Mouse (Mus musculus) hematopoietic stem cell, adult 5-6 weeks (primary cell): Measurements from ENCODE around the gene Fubp1. TPM values are rescaled to one million over a fixed set of nuclear protein-coding genes. Genes with fewer than 3 reads are reported as not detected.
"Not testable (repeated sequence)": the region's sequence is repeated elsewhere in the genome, so short reads cannot be mapped to it uniquely, and the experiment has no call there.

Source experiments
- ATAC-seq, 2 experiments: fragments of 125-278 bp in 1 of 2; replicated peaks in 1 of 2; 2 replicates each; pipeline ENCODE4 v1.8.0; 2016 to 2017; ENCODE audit warnings: inconsistent platforms in 2 of 2, mild to moderate bottlenecking in 2 of 2, moderate number of reproducible peaks in 2 of 2, low read depth in 1 of 2, moderate TSS enrichment in 1 of 2; ENCODE audit not compliant: low FRiP score in 2 of 2, poor library complexity in 2 of 2, severe bottlenecking in 2 of 2, insufficient read depth in 1 of 2, low TSS enrichment in 1 of 2
- total RNA-seq: library from RNA; stranded (forward); fragments of 172-1452, 232-1000 nt; gene quantifications from 2 replicates; pipeline ENCODE4 v1.2.3, GENCODE M21; 2017

The Fubp1 gene
- total RNA-seq, 1 experiment from 2014 or later: 297 TPM

DNA sequence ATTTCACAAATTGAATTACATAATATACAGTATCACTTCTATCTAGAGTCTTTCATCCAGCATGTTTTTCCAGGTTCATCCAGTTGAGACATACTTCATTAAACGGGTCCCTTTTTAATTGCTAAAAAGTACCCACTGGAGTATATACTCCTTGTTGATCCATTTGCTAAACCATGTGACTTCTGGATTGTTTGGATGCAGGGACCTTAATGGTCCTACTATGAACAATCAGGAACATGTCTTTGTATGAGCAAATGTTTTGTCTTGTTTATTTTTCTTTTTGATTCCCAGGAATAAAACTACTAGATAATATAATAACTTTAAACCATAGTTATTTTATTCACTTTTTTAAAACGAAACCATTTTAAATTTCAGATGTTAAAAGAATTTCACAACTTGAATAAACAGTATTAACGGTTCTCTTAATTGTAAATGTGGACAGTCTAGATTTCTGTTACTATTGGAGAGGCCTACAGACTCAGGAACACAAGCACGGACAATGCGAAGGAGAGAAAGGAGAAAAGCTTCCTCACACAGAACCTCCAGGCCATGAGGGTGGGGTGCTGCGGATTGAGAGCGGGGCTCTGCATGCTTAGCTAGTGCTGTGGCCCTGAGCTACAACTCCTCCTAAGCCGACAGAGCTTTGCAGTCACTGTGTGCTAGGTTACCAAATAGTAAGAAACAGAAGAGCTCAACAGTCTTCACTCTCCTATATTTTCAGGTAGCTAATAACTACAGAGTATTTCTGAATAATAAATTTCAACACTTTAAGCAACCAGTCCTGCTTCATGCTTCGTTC lies 19.3 kb upstream of the Fubp1 start:
- no peak for ATAC-seq

DNA sequence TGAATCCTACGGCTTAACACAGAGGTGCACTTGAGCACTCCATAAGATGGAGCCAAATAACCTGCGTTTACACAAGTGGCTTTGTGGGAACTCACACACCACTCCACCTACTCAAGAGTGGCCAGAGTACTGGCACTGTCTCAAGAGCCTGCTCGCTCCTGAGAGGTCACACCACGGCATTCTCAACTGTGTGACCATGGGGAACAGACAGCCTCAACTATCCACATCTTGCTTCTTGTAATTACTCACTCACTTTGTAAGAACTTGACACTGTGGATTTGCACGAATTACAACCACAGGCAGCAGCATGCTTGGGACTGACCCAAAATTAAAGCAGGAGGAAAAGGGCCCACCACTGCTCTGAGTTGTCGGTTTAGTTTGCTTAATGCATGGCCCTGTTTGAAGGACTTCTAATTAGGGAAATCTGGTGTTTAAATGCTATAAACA lies 18.4 kb upstream of the Fubp1 start:
- ATAC-seq: peak; percentile 18 to 24; a peak in 3 of 4 replicates

DNA sequence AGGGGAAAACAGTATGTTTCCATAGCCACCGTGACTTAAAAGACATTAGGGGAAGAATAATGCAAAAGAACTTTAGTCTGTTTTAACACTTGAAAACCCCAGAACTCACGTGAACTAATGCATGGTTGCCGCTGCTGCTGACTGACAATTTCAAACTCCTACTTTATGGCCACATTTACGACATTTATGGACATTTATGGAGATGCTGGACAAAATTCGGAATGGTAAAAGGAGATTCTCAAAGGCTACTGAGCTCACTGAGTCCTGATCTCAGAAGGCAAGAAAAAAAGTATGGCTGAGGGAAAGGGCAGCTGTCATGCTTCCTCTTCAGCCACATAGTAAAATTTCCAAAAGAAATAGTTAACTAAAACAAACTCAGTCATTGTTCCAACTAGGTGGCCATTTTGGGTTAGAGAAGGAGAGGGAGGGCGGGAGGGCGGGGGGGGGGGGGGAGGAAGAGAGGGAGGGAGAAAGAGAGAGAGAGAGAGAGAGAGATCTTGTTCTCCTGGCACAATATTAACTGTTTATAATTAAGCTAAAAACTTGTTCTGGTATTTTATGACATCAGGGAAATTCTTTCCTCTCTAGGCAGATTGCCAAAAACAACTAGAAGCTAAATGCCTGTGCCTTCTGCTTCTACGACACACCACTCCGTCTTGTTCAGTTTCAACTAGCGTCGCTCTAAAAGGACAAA lies 17.8 kb upstream of the Fubp1 start:
- 0 out of 4 replicates have a peak, but pooled peaks of 1 of the 2 experiments have one; percentile 13 for ATAC-seq

DNA sequence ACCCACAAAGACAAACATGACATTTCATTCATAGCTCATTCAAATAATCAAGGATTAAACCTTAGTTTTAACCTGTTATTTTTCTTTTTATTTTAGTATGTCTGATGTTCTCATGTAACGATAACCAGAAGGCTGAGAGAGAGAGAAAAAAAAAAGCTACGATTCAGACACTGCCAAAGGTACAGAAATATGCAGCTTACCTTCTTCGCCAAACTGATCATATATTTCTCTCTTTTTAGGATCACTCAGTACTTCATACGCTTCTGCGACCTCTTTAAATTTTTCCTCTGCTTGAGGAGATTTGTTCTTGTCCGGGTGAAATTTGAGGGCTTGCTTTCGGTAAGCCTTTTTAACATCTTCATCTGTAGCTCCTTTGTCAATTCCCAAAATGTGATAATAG lies 17.0 kb upstream of the Fubp1 start:
- 0 out of 4 replicates have a peak, but pooled peaks of 1 of the 2 experiments have one; percentile 1 for ATAC-seq

DNA sequence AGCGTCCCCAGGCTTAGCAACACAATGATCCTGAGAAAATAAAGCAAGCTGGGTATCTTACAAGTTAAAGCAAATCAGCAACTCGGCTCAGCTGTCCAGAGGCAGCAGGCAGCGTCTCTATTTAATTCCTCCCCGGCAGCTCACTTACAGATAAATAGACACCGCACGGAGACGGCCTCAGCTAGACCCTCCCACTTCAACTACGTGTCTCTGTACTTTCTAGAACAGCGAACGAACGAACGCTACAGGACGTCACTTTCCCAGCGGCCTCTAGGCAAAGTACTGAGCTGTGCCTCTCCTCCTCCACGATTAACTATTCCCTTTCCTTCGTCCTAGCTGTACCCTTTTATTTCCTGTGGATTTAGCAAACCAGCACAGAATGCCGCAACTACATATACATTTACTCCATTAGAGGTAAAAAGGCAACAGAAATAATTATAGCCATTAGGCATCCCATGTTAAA lies 16.6 kb upstream of the Fubp1 start:
- peak; percentile 95 to 96 for ATAC-seq

DNA sequence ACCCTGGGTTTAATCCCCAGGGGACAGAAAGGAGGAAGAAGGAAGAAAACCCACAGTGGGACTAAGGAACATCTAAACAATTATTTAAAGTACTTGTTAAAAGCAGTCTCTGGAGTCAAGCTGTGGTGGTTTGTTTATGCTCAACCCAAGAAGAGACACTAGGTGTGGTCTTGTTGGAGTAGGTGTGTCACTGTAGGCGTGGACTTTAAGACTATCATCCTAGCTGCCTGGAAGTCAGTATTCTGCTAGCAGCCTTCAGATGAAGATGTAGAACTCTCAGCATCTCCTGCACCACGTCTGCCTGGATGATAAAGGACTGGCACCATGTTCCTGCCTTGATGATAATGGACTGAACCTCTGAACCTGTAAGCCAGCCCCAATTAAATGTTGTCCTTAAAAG lies 13.0 kb upstream of the Fubp1 start:
- ATAC-seq: not testable (repeated sequence)

DNA sequence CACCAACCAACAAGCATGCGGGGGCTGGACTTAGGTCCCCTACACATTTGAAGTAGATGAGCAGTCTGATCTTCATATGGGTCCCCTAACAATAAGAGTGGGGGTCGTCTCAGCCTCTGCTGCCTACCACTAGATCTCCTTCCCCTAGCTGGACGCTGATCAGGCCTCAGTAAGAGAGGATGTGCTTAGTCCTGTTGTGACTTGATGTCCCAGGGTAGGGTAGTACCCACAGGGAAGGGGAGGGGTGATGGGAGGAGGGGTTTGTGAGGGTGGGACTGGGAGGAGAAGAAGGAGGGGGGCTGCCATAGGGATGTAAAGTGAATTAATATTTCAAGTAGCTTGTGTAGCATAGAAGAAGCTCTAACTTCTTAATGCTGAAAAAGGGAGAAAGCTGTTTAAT lies 11.1 kb upstream of the Fubp1 start:
- ATAC-seq: no peak

DNA sequence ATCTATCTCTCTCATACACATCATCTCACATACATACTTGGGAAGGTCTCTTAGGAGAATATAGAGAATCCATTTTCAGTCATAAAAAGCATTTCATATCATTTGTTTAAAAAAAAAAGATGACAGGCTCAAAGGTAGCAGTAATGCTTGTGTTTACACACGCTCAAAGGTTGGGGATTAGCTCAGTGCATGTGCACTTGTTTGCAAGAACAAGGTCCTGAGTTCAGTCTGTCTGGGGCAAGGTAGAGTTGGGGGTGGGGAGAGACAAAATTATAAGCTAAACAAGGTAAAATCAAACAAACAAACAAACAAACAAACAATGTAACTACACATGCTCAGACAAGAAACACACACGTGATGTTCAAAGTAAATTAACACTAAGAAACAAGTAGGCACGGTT lies 9.0 kb upstream of the Fubp1 start:
- no peak for ATAC-seq

DNA sequence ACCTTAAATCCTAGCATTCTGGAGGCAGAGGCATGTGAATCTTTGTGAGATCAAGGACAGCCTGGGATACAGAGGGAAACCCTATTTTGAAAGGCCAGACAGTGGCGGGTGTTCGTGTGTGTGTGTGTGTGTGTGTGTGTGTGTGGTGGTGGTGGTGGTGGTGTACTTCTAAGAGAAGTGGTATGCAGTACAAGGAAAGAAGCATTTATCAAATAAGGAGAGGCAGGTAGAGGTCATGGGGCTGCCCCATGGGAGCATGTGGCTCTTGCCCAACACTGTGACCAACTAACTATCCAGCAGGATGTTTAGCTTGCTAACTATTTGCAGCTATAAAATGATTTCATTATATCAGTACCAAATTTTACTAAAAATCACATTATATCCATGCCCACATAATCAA lies 8.6 kb upstream of the Fubp1 start:
- ATAC-seq: no peak

DNA sequence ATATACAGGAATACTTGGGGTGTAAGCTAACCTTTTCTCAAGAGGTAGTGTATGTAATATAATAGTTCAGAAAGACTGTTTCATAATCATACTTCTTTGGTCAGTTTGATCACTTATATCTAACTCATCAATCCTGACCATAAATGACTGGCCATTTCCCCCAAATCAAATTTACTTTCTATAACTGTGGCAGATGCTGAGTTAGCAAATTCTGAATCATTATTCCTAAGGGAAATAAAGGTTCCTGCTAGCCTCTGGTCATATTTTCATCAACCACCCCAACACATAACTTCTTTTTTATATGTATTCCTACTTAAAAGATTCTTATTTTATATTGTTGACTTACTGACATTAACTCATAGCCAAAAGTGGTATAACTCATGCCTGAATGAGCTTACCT lies 7.3 kb upstream of the Fubp1 start:
- no peak for ATAC-seq

DNA sequence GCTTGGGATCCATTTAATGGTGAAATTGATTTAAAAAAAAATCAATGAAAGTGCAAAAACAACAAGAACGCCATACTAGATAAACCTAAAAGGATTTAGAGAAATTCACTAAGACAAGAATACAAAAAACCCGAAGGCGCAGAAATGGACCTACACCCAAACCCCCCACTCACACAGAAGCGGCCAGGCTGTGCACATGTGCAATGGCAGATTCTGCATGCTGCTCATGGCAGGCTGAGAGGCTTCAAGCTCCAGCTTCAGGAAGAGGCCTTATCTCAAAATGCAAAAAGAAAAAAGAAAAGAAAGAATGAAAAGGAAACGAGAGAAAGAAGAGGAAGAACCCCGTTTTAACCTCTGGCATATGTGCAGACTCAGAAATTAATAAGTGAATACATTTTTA lies 6.8 kb upstream of the Fubp1 start:
- ATAC-seq: no peak

DNA sequence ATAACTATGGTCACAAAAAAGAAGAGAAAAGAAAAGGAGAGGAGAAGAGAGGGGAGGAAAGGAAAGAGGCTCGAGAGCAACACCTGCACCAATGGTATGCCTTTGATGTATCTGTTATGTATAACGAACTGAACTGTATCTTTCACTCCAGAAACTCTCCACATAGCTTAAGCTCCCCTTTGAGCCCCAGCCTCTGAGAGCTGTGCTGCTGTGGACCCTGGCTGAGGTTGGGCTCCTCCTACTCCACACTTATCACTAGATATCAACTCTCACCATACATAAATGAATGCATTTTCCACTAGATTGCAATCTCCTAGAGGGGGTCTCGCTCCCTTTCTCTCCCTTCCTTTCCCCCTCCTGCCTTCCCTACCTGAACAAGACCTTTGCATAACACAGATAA lies 6.2 kb upstream of the Fubp1 start:
- ATAC-seq: no peak

DNA sequence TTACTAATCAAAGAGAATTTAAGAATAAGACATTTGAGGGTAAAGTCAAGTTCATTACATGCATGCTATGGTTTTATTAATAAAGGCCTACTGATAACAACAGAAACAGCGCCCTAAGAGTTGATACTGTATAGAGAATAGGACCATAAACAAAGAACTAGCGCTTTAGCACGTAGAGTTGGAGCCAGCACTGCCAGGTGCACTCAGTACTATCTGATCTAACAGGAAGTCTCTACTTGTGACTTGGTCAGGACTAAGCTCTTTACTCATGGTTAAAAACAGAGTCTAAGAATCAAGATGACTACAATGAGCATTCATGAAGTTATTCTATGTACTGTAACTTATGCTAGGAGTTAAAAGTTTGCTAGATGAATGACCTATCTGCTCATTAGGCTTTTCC lies 5.6 kb upstream of the Fubp1 start:
- ATAC-seq: no peak

DNA sequence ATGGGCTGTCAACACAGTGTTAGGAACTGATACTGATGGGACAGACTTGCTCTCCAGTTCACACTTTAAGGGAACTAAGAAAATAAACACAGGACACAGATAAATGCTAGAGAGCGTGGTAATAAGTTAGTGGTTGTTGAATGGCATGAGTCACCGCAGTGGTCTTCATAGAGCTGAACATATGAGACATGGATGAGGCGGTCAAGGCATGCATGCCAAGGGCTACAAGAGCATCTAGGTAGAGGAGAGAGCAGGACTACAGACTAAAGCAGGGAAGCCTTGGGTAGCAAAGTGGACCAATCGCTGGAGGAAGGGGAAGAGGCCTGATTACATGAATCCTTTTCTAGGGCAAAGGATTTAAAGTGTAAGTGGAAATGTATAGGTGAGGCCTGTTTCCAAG lies 3.1 kb upstream of the Fubp1 start:
- no peak for ATAC-seq

DNA sequence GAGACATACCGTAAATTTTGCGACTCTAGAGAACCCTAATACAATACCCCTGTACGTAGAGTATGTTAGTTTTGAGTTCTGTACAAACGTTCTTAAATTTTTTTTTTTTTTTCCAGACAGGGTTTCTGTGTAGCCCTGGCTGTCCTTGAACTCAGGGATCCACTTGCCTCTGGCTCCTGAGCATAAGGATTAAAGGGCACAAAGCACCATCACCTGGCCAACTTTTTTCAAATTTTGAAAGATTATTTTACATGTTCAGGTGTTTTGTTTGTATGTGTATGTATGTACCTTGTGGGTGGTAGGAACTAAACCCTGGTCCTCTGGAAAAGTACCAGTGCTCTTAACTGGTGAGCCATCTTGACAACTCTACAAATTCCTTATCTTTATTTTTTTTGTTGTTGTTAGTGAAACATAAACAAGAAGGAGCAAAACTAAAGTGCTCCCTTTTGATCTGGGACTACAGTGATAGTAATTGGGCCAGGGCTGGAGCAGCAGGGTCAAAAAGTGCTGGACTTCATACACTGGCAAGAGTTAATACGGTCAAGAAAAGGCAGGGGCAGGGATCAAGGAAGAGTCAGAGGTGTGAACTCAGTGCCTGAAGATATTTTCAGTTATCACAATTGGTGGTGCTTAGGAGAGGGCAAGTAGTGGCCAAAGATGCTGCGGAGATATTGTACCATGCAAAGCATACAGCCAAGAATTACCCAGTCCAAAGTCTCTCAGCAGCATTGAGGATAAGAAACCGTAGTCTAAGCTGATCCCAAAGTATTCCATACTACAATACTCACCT lies 1.9 kb upstream of the Fubp1 start:
- no peak for ATAC-seq

DNA sequence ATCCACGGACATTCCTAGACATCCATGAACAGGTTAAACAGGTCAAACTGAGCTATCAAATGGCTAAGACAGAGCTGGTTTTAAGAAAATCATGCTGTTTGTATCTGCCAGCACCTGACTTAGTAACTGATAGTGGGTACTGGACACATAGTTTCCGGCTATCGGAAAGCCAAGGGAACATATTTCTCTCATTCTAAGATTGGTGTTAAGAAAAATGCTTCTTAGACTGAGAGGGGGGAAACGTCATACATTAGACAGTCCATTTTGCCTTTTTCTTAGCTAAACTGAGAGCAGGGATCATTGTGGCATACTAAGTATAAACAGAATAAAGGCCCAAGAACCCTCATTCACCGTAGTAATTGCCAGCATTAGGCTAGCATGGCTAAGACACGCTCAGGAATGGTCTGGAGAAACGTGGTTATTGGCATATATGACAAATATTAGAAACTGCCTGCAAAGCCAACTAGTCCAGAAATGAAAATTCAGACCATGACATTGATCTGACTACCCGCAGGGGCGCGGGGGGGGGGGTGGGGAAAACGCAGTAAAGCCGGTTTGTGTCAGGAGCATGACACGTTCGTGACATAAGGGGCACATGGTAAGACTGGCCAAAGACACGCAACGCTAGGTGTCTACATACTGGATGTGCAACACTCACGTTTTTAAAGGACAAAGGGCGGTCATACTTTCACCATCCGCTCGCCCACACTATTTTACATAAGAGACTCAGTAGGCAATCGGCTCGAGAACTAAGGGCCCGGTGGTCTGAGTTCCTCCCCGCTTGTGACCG lies 850 bp upstream of the Fubp1 start:
- peak; percentile 37 to 40 for ATAC-seq

DNA sequence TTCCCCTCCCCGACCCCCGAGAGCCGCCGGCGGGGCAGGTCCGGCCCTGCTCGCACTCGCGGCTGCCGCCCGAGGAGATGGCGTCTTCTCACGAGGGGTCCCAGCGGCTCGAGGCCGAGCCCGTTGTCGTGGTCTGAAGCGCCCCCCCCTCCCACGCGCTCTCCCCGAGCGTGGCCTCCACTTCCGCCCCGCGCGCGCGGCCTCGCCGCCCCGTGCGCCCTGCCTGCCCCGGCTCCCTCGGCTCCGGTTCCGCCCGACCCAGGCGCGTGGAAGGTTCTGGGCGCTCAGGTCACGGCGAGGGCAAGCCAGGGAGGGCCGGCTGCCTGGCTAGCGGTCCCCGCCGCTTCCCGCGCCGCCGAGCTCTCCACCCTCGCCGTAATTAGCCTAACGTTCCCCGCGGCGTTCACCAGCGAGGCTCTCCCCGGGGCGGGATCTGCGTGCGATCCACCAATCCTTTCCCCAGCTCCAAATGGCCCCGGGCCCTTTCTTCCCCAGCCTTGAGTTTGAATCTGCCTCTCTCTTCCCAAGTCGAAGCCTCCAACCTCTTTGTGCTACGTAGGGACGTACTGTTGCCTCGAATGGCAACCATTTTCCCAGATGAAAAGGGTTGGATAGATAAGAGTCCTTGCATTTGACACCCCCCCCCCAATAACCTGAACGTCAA lies 638 bp downstream of the Fubp1 start:
- peak in 1 of 2 experiments; percentile 7; a peak in 1 of 4 replicates for ATAC-seq
